Mouse (Mus musculus): ENCODE results near the gene P2ry6.

P2ry6 gene

DNA sequence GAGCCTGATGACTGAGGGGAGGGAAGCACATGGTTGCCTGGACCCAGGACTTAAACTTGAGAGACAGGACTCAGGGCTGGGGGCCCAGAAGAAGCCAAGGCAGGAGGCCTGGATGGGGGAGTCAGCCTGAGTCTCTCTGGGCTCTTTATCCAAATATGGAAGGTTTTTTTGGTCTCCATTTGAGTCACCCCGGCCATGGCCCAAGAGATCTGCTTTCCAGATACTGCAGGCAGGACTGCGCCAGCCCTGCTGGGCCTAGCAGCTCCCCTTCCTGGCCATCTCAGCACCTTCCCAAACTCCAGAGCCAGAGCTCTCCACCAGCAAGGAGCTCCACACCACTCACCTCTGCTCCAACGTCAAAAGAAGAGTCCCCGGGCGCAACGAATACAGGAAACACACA lies 57.9 kb downstream of the P2ry6 start:
- no peak for DNase-seq (ENCODE audit: low read depth, low spot score)

DNA sequence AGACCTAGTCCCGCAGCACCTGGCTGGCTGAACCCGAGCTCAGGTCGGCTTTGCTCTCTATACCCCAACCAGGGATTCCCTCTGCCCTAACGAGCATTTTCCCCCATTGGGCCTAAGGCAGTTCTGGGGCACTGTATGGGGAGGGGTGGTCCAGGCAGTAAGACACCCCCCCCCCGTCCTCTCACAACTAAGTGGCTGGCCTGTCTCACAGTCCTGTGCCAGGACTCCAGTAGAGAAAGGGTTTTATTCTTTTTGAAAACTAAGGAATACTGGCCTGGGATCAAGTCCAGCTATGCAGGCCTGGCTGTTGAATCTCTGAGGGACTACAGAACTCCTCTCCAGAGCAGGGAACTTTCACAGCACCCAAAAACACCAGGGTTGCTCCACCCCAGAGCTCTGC lies 59.2 kb downstream of the P2ry6 start:
- DNase-seq (ENCODE audit: low read depth, low spot score), result no peak

GRCm38 (mm10) chr7:100911791-100912190 lies 62.7 kb downstream of the P2ry6 start:
- no peak for DNase-seq (ENCODE audit: low read depth, low spot score)

GRCm38 (mm10) chr7:100911246-100911770 lies 63.1 kb downstream of the P2ry6 start:
- DNase-seq (ENCODE audit: low read depth, low spot score), result no peak

DNA sequence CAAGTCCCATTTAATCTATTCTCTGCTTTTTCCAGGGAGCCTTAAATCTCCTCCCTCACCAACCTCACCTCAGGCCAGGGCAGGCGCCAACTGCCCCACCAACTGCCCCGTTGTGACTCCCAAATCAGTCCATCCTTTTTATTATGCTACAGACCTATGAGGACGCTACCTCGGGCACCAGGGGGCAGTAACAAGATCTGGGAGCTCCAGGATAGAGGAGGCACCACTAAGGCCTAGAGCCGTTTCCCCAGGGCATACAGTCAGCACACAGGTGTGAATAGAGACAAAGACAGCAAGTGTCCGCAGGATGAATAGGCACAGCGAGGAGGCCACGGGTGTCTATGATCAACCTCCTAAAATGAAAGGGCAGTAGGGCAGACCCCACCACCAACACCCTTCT lies 65.9 kb downstream of the P2ry6 start:
- DNase-seq (ENCODE audit: low read depth, low spot score), result no peak

- no peak for DNase-seq (ENCODE audit: low read depth, low spot score)
Measured at GRCm38 (mm10) chr7:100908061-100908460, 66.4 kb downstream of the P2ry6 start.

GRCm38 (mm10) chr7:100907231-100907630 lies 67.2 kb downstream of the P2ry6 start:
- DNase-seq (ENCODE audit: low read depth, low spot score), result peak; percentile 24

DNA sequence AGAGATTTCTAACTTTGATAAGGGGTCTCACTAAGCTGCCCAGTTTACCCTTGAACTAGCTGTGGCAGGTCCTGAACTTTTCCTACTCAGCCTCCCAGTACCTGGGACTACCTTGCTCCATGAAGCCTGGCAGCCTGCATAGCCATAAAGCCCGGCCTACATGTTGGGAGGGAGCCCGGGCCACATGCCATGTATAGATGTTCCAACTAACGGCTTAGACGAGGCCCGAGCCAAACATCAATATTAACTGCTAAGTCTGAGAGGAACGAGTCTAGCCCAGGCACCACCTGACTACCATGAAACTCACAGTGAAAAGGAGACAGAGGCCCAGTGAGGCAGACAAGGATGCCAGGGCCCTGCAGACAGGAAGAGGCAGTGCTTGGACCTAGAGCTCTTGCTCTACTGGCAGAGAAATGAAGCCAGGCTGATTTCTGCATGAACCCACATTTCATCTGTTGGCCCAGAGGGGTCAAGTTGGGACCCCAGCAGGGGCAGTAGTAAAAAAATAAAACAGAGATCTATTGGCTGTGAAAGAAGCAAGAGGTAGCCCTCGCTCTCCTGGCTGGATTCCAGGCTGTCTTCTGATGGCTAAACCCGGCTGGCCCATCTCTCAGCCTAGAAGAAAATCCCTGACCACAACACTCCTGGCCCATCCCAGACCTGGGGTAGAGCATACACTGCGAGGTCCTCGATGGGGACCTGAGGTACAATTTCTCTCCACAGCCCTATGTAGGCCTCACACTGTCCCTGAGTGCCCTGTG lies 68.2 kb downstream of the P2ry6 start:
- no peak for DNase-seq (ENCODE audit: low read depth, low spot score)

- DNase-seq (ENCODE audit: low read depth, low spot score), result no peak
Measured at GRCm38 (mm10) chr7:100905037-100905436, 69.4 kb downstream of the P2ry6 start.

GRCm38 (mm10) chr7:100904612-100905011 lies 69.8 kb downstream of the P2ry6 start:
- DNase-seq (ENCODE audit: low read depth, low spot score), result no peak

GRCm38 (mm10) chr7:100902451-100903137 lies 71.9 kb downstream of the P2ry6 start:
- no peak for DNase-seq (ENCODE audit: low read depth, low spot score)

GRCm38 (mm10) chr7:100897828-100898227 lies 76.6 kb downstream of the P2ry6 start:
- DNase-seq (ENCODE audit: low read depth, low spot score), result no peak

- DNase-seq (ENCODE audit: low read depth, low spot score), result no peak
Measured at GRCm38 (mm10) chr7:100894833-100895226, 79.6 kb downstream of the P2ry6 start.

GRCm38 (mm10) chr7:100894057-100894832 lies 80.2 kb downstream of the P2ry6 start:
- DNase-seq (ENCODE audit: low read depth, low spot score), result no peak

DNA sequence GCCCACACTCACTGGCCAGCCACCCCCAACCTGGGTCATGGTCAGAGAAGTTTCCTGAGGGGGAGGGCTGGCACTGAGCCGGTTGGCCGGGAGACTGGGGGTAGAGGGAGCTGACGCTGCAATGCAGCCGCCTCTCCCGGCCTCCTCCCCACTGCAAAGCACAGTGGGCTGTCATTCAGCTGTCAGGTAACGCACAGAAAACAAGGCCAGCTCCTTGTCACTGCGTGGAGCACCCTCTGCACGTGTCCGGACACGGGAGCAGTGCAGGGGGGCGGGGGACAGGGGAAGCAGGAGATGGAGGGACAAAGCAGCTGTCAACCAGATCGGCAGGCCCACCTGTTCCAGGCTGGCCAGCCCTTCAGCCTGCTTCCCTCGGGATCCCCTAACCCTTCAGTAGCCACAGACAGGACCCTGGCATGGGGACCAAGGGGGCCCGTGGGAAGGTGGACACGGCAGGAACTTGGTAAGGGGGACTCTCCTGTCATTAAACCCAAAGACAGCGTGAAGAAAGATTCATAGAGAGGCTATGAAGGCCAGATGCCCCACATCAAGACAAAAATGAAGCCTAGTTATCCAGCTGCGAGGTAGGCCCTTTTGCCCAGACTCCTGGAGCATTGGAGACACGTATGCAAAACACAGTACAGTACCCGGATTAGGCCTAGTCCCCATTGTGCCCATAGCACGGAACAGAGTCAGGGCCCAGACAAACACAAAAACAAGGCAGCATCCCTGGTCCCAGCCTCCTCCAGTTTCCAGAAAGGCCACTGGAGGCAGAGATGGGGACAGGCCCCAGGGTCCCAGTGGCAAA lies 81.0 kb downstream of the P2ry6 start:
- no peak for DNase-seq (ENCODE audit: low read depth, low spot score)

Measured in c-Kit-negative CD71-positive TER-119-positive erythroid progenitor cells, embryonic 14.5 days (primary cell).